Mouse (Mus musculus): Measurements from ENCODE around the gene Hoxa7. TPM values are rescaled to one million over a fixed set of nuclear protein-coding genes. Genes with fewer than 3 reads are reported as not detected.

Gene Hoxa7
- total RNA-seq, 2 experiments from 2014 or later = not detected

DNA sequence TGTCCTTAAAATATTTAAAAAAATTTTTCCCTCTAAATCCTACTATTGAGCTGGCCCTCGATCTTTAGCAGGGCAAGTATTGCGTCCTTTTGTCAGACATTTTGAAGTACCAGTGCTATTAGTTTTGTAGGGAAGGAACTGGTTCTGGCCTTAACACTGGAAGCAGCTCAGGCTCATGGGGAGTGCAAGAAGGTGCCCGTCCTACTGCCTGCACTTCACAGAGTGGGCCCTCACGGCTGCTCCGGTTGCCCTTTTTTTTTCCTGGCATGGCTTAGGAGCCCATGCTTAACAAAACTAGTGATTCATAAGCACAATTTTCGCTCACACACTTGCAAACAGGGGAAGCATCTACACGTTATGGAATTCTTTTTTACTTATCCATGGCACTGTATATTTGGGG, 17.3 kb upstream of the Hoxa7 start:
- no peak for DNase-seq

DNA sequence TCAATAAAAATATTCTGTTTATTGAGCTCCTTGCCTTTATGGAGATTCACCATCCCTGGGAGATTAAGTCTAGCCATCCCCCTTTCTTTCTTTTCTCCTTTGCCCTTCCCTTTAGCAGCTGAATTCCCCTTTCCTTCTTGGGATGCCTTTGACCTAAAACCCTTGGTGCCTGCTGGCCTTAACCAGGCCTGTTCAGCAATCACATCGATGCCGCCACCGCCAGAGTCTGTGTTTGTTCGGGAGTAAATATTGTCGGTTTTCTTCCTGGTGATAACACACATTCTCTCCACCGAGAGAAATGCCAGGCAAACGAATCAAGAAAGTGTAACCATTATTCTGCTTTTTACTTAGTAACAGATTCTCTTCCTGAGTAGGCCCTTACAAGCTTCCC, 16.5 kb upstream of the Hoxa7 start:
- DNase-seq = no peak

DNA sequence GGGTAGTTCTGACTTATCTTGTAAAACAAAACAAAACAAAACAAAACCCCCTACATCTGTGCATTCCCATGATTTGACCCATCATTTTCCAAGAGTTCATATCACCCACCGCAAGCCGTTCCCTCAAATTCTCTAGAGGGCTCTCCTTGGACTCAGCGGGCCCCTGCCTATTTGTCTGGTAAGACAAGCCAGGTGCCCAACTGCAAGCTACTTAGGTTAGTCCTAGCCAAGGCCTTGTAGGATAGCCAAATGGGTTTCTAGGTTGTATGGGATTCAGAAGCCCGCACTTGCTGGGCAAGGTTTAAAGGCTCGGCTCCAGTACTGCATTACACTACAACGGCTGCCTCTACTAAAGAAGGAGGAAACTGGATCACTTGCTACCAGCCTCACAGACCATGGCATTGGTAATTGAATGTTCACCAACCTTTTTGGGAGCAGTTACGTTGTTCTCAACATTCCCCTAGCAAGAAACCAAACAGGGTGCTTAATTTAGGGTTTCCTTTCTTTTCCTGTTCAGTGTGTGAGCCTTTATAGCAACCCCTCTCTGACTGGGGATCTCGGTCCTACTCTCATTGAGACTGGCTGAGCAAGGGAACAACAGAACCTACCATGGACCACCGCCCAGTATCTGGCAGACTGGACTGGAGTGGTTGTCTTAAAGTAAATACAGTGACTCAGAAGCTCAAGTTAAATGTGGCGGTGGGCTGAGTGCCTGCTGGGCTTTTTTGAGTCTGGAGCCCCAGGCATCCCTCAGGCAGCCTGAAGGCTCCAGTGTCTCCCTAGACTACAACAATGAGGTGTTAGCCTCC, 15.9 kb upstream of the Hoxa7 start:
- DNase-seq = no peak

DNA sequence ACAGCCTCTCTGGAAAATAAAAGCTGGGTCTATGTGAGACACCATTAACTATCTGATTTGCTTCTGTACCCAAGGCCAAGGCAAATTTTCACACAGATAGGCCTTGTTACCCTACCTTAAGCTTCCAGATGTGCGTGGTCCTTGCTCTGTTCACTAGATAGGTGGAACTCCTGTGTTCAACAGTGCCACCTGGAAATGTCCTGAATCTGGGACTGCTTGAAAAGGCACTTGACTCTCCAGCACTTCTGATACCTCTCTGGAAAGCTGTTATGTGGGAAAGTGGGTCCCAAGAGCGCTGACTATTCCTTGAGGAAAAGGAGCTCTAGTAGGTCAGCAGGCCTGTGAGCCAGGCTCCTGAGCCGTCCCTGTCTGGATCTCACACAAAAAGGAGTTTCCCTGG, 15.2 kb upstream of the Hoxa7 start:
- no peak for DNase-seq

- DNase-seq = no peak
These were observed 14.2 kb upstream of the Hoxa7 start for GRCm38 (mm10) chr6:52235866-52236265.

GRCm38 (mm10) chr6:52235267-52235666, 13.6 kb upstream of the Hoxa7 start:
- no peak for DNase-seq

GRCm38 (mm10) chr6:52234428-52235140, 12.9 kb upstream of the Hoxa7 start:
- DNase-seq = no peak

DNA sequence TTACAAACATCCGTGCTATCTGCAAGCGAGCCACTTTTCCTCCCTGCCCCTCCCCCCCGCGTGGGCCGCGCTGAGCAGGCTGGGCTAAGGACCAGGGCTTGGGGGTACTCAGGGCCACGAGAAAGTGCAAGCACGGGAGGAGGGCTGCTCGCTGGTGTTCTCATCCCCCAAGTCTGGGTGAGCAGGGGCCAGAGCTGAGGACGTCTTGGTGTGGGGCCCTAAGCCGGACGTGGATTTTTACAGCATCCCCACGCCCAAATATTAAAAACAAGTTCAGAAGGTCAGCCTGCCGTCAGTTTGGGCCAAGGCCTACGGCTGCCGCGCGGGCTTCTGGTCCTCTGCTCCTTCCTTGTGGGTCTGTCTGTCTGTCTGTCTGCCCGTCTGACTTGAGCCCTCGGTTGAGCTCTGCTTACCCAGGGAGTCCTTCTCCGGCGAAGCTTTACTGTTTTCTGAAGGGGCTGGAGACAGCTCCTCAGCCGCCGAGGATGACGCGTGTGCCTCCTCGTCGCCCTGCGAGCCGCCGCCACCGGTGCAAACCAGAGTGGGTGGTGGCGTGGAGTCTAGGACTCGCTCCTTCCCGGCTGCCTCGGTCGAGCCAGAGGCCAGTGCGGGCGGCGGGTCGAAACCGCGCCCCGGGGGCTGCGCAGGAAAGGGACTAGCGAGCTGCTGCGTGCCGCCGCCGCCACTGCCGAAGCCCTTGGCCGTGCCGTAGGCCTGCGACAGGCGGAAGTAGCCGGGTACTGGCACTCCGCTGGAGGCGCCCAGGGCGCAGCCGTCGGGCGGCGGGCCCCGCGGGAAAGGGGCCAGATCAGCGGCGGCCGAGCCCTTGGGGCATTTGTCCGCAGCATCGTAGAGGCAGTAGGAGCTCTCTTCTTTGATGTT, 12.1 kb upstream of the Hoxa7 start:
- DNase-seq = no peak

- no peak for DNase-seq
These were observed 11.4 kb upstream of the Hoxa7 start for GRCm38 (mm10) chr6:52232984-52233545.

- no peak for DNase-seq
These were observed 10.9 kb upstream of the Hoxa7 start for GRCm38 (mm10) chr6:52232568-52232965.

- no peak for DNase-seq
These were observed 10.4 kb upstream of the Hoxa7 start for GRCm38 (mm10) chr6:52231885-52232567.

DNA sequence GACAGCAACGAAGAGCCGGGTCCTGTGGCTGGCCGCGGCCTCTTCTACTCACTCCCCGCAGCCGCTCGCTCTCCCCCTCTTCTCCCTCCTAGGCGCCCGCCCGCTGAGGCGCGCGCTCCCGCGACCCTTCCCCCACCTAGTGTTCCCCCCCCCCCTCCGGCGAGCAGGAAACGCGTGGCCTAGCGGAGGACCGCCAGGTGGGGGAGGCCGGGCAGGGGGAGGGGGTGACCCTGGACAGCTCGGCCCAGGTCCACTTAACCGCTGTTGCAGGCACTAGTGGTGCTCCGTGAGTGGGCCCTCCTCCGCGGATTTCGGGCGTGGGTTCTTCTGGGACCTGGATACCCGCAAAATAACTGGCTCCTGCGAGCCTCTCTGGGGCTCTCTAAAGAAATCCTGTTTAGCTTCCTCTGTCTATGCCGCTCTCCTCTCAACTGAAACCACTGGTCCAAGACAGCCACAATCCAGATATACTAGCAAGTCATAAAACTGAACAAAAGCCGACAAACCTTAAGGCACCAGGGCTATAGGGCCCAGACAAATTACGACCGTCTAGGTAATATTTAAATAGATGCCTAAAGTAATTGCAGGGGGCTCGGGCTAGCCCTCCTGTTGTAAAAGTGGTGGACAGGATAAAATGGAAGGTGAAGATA, 9.0 kb upstream of the Hoxa7 start, which contains the start of gene Hoxa9:
TSS of gene Hoxa9 (minus strand) at position 574 of the 650 bp plus-strand sequence.
- no peak for DNase-seq

GRCm38 (mm10) chr6:52229558-52230416, 8.1 kb upstream of the Hoxa7 start:
- no peak for DNase-seq

GRCm38 (mm10) chr6:52228475-52229465, 7.1 kb upstream of the Hoxa7 start:
- no peak for DNase-seq

- no peak for DNase-seq
These were observed 6.0 kb upstream of the Hoxa7 start for GRCm38 (mm10) chr6:52227470-52228222.

- DNase-seq = no peak
These were observed 5.1 kb upstream of the Hoxa7 start for GRCm38 (mm10) chr6:52226569-52227257.

Data from layer of hippocampus, postnatal 36 days (tissue).